Mouse (Mus musculus) ES-Bruce4 (cell line): ENCODE data around the gene Gpkow.

ENCODE experiments used
- CTCF ChIP-seq: IDR thresholded peaks from one replicate; pipeline ENCODE4 v1.8.1; 2011; ENCODE audit warnings: low read depth, low read length
- POLR2A ChIP-seq: IDR thresholded peaks from one replicate; pipeline ENCODE4 v1.8.1; 2011; ENCODE audit warnings: low read length; ENCODE audit not compliant: insufficient read depth

- TF ChIP-seq POLR2A (no peak), CTCF (no peak)
Measured at GRCm38 (mm10) chrX:7743470-7743869, 46.5 kb downstream of the Gpkow start.
